Mouse (Mus musculus) intestine, embryonic 14.5 days (tissue): Measurements from ENCODE around the gene Mtmr14. TPM values are rescaled to one million over a fixed set of nuclear protein-coding genes. Genes with fewer than 3 reads are reported as not detected.
A peak's percentile ranks its signal among the peaks of the same experiment; 100 is the strongest.

ENCODE experiments used
- ATAC-seq: fragments of 200-750 bp; cut with Nextera tagmentation; replicated peaks from 2 replicates; pipeline ENCODE4 v1.8.0; 2017; ENCODE audit warnings: low read depth, moderate number of reproducible peaks, moderate TSS enrichment, moderate library complexity; ENCODE audit not compliant: low FRiP score, low TSS enrichment
- DNase-seq: peaks from one replicate; pipeline ENCODE4 v3.0.0-alpha.2; 2018; ENCODE audit warnings: low spot score
- H3K27ac ChIP-seq: fragments of 300-500 bp; sonication (generic); 2 replicates; pipeline ENCODE4 v1.5.1; 2014; ENCODE audit warnings: low read depth, mild to moderate bottlenecking, control low read depth
- H3K27me3 ChIP-seq: fragments of 300-500 bp; sonication (generic); replicated peaks from 2 replicates; pipeline ENCODE4 v1.6.1; 2014; ENCODE audit warnings: low read length, control low read depth; ENCODE audit not compliant: control insufficient read depth, insufficient read depth
- H3K36me3 ChIP-seq: fragments of 300-500 bp; sonication (generic); 2 replicates; pipeline ENCODE4 v1.6.1; 2014; ENCODE audit warnings: low read length, control low read depth; ENCODE audit not compliant: control insufficient read depth, insufficient read depth
- H3K4me1 ChIP-seq: fragments of 300-500 bp; sonication (generic); replicated peaks from 2 replicates; pipeline ENCODE4 v1.6.1; 2014; ENCODE audit warnings: low read length, control low read depth, mixed read lengths; ENCODE audit not compliant: control insufficient read depth, insufficient read depth
- H3K4me2 ChIP-seq: fragments of 300-500 bp; sonication (generic); 2 replicates; pipeline ENCODE4 v1.6.1; 2014; ENCODE audit warnings: low read length
- H3K4me3 ChIP-seq: fragments of 300-500 bp; sonication (generic); 2 replicates; pipeline ENCODE4 v1.5.1; 2014; ENCODE audit warnings: low read depth, low read length, control low read depth, mixed read lengths
- H3K9ac ChIP-seq: fragments of 300-500 bp; sonication (generic); 2 replicates; pipeline ENCODE4 v1.6.1; 2014; ENCODE audit warnings: mild to moderate bottlenecking, low read length
- H3K9me3 ChIP-seq: fragments of 300-500 bp; sonication (generic); 2 replicates; pipeline ENCODE4 v1.6.1; 2016; ENCODE audit warnings: low read length, control low read depth; ENCODE audit not compliant: control insufficient read depth
- WGBS: fragments of 180-500 bp; shearing (Covaris S2); extraction: QIAGEN DNeasy Blood & Tissue Kit; methylation state at CpG from one replicate; pipeline ENCODE4 v1.1.7; 2014; 5-methylcytosine and 5-hydroxymethylcytosine counted together
- polyA plus RNA-seq: library from polyadenylated mRNA; unstranded; fragments of >200 nt; fragmentation: Nextera tagmentation; extraction: Ambion mirVana; gene quantifications from 2 replicates; pipeline ENCODE4 v1.2.1, GENCODE M21; 2014

Mtmr14 gene
- polyA plus RNA-seq, 1 experiment from 2014 or later: 40.8 TPM

DNA sequence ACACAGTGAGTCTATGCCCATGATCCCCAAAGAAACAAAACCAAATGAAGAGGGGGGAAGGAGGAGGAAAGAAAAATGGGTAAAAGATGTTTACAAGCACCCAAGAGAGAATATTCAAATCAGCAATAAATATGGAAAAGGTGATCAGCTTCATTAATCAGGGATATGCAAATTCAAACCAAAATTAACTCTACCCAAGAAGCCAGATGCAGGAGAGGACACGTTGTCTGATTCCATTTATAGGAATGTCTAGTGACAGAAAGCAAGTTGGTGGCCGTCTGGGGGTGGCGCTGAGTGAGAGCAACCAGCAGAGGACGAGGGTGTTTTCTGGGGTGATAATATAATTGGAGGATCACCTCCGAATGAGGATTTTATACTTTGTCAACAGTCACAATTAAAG, 2.5 kb upstream of the Mtmr14 start:
- no peak overlapping the region for H3K27ac ChIP-seq
- no peaks in the 10 kb centered on the region for H3K9me3 ChIP-seq
- ATAC-seq: no peak
- WGBS: 59% methylated on average over 5 of the region's 5 CpGs
- H3K4me3 ChIP-seq: no peak overlapping the region
- H3K36me3 ChIP-seq: peaks cover 4% of the 10 kb centered on the region; the same call in 1 of the 2 replicates
- no peak overlapping the region for H3K9ac ChIP-seq
- peaks cover 8% of the 10 kb centered on the region for H3K4me1 ChIP-seq
- no peak for DNase-seq
- H3K27me3 ChIP-seq: no peaks in the 10 kb centered on the region
- H3K4me2 ChIP-seq: no peak overlapping the region

DNA sequence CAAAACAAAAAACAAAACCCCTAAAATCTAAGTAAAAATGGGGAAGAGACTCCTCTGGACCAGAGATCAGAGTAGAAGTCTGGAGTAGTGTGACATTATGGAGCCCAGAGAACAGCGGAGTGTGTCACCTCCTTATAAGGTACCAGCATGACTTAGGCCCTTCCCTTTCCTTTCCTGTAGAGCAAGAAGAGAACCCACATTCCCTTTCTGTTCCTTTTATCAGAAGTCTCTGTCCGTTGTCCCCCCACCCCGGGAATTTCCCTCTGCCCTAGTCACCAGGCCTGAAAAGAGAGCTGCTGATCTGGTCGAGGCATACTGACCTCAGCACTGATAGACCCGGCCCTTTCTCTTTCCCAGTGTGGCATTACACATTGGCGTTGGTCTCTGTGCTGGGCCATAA, 799 bp downstream of the Mtmr14 start:
- Histone ChIP-seq H3K4me2 (peak overlapping the region; percentile 91), H3K4me1 (peaks cover 8% of the 10 kb centered on the region), H3K27me3 (no peaks in the 10 kb centered on the region), H3K4me3 (peak overlapping the region; percentile 93), H3K9ac (peak overlapping the region; percentile 71), H3K9me3 (no peaks in the 10 kb centered on the region), H3K27ac (no peak overlapping the region), H3K36me3 (peaks cover 26% of the 10 kb centered on the region)
- DNase-seq: no peak
- ATAC-seq: no peak
- WGBS: 27% methylated on average over 6 of the region's 6 CpGs

DNA sequence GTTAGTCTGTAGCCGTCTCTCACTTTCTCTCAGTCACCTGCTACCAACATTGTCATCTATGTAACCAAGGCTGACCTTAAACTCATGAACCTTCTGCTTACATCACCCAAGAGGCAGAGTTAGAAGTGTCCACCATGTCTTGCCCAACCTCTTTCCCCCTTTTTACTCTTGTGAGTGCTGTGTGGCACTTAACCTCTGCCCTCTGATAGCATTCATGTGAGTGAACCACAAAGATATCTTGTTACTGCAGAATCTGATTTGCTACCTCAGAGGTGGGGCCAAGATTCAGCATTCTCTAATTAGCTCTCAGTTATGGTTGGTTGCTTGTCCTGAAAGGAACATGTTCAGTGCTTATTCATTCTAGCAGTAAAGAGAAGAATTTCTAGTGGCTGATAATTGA, 5.1 kb downstream of the Mtmr14 start:
- peaks cover 35% of the 10 kb centered on the region for H3K36me3 ChIP-seq
- no peaks in the 10 kb centered on the region for H3K27me3 ChIP-seq
- peaks cover 8% of the 10 kb centered on the region for H3K4me1 ChIP-seq
- 93% methylated on average over 1 of the region's 1 CpGs for WGBS
- H3K9me3 ChIP-seq: no peaks in the 10 kb centered on the region
- no peak overlapping the region for H3K9ac ChIP-seq
- H3K27ac ChIP-seq: no peak overlapping the region
- DNase-seq (no peak), ATAC-seq (no peak)
- no peak overlapping the region for H3K4me3 ChIP-seq
- H3K4me2 ChIP-seq: no peak overlapping the region

DNA sequence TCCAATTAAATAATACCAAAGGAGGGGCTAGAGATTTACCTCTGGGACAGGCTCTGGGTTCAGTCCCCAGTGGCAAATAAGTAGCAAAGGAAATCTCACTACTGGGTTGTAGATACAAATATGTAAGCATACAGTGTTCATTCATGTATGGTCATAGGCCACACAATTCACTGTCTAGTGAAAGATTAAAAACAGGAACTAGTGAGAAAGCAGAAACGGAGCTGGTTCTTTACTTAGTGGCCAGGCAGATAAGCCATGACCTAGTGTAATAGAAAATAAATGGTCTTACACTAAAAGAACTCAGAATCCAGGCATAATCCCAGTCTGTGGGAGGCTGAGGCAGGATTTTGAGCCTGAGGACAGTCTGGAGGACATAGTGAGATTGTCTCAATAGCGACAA, 7.9 kb downstream of the Mtmr14 start:
- Histone ChIP-seq H3K27ac (no peak overlapping the region), H3K27me3 (no peaks in the 10 kb centered on the region), H3K4me1 (no peaks in the 10 kb centered on the region), H3K9me3 (no peaks in the 10 kb centered on the region), H3K9ac (no peak overlapping the region), H3K4me3 (no peak overlapping the region), H3K4me2 (no peak overlapping the region), H3K36me3 (peaks cover 35% of the 10 kb centered on the region)
- DNase-seq (no peak), ATAC-seq (no peak)
- 91% methylated on average over 2 of the region's 2 CpGs for WGBS

DNA sequence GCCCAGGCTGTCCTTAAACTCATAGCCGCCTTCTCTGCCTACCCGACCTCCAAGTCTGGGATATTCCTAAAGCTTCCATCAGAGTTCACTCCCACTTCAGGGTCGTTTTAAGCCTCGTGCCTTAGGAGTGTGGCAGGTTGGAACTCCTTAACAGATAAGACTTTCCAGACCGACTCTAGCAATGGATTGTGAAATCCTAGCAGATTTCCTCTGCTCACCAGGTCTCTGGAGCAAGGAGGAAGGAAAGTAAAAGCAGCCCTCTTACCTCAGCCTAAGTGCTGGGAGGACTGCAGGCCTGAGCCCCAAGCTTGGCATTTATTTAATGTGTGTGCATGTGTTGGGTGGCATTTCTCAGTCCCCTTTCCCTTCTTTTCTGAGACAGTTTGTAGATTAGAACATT, 13.1 kb downstream of the Mtmr14 start:
- Histone ChIP-seq H3K9me3 (no peaks in the 10 kb centered on the region), H3K27ac (no peak overlapping the region), H3K9ac (no peak overlapping the region), H3K4me1 (no peaks in the 10 kb centered on the region), H3K27me3 (no peaks in the 10 kb centered on the region), H3K4me3 (no peak overlapping the region), H3K4me2 (no peak overlapping the region), H3K36me3 (peaks cover 46% of the 10 kb centered on the region)
- ATAC-seq (no peak), DNase-seq (no peak)
- 90% methylated on average over 5 of the region's 5 CpGs for WGBS

DNA sequence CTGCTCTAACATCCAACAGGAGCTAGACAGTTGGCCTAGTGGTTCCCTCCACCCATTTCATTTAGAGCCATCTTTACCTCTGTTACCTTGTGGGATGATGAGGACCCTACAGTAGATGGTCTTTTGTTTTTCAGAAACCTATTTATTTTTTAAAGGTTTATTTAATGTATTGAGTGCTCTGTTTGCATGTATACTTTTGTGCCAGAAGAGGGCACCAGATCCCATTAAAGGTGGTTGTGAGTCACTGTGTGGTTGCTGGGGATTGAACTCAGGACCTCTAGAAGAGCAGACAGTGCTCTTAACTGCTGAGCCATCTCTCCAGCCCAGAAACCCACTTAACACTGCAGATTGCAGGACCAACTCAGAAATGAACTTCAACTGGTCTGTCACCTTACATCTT, 14.3 kb downstream of the Mtmr14 start:
- DNase-seq: no peak
- H3K27me3 ChIP-seq: no peaks in the 10 kb centered on the region
- no peak overlapping the region for H3K4me2 ChIP-seq
- no peak for ATAC-seq
- no peak overlapping the region for H3K9ac ChIP-seq
- no peaks in the 10 kb centered on the region for H3K9me3 ChIP-seq
- peaks cover 57% of the 10 kb centered on the region for H3K36me3 ChIP-seq
- H3K4me1 ChIP-seq: no peaks in the 10 kb centered on the region
- no peak overlapping the region for H3K27ac ChIP-seq
- H3K4me3 ChIP-seq: no peak overlapping the region

DNA sequence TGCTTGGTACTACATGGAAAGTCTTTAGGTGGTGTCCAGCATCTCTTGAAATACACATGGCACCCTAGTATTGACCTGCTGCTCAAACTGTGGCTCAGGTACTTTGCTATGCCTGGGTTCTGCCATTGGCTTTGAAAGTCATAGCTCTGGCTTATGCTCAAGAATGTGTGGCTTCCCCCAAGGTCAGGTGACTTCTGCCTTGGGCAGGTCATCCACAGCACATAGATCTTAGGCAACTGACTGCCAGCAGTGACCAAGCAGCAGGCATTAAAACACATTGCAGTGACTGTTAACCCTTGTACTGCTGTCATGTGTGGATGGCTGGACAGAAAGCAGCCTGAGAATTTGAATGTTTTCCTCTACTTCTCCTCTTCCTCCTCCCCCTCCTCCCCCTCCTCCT, 17.3 kb downstream of the Mtmr14 start:
- H3K9me3 ChIP-seq: no peaks in the 10 kb centered on the region
- no peak overlapping the region for H3K4me3 ChIP-seq
- no peak for DNase-seq
- no peak overlapping the region for H3K9ac ChIP-seq
- no peak for ATAC-seq
- H3K36me3 ChIP-seq: peaks cover 78% of the 10 kb centered on the region
- no peak overlapping the region for H3K27ac ChIP-seq
- no peaks in the 10 kb centered on the region for H3K27me3 ChIP-seq
- no peak overlapping the region for H3K4me2 ChIP-seq
- no peaks in the 10 kb centered on the region for H3K4me1 ChIP-seq

DNA sequence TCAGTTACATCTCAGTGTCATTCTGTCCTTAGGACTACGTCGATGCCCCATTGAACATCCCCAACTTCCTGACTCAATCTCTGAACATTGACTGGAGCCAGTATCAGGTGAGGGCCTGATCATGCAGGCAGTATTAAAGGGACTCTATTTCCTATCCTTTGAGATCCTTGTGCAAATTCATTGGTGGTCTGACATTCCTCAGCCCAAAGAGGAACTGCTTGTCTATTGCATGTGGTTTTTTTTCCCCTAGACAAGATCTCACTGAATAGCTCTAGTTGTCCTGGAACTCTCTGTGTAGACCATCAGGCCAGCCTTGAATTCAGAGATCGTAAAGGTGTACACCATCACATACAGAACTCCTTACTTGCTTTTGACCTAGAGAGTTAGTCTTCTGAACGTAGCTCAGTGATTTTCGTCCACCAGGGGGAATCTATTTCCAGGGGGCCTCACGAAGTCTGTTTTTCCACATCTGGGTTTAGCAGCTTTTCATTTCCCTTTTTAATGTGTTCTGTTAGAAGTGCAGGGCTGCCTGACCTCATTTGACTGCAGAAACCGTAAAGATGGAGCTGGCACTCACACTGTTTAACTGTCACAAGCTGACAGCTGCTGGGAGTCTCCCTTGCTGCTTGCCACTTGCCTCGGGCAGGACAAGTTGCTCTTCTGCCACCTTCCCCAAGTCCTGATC, 23.7 kb downstream of the Mtmr14 start:
- WGBS: 83% methylated on average over 8 of the region's 8 CpGs
- Histone ChIP-seq H3K36me3 (peaks cover 83% of the 10 kb centered on the region), H3K4me3 (no peak overlapping the region), H3K9me3 (no peaks in the 10 kb centered on the region), H3K4me1 (no peaks in the 10 kb centered on the region), H3K27me3 (no peaks in the 10 kb centered on the region), H3K4me2 (no peak overlapping the region), H3K27ac (no peak overlapping the region), H3K9ac (no peak overlapping the region)
- DNase-seq: no peak
- ATAC-seq: no peak

DNA sequence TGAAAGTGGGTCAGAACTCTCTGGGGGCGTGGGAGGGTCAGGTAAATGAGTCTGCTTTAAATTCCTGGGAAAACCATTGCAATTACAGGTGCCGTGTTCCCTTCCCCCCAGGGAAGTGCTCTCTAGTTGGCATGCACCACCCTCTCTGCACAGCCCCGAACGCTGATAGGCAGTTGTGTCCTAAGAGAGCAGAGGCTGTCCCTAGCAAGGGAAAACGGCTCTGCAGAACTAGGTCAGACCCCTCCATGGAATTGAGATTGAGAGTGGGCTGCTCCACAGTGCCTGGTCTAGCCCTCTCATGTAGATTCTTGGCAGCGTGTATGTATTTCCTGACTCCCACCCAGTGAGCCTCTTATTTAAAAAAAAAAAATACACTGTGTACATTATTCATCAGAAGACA, 25.9 kb downstream of the Mtmr14 start:
- no peak overlapping the region for H3K27ac ChIP-seq
- 91% methylated on average over 6 of the region's 6 CpGs for WGBS
- ATAC-seq (no peak), DNase-seq (no peak)
- no peak overlapping the region for H3K9ac ChIP-seq
- no peaks in the 10 kb centered on the region for H3K27me3 ChIP-seq
- no peak overlapping the region for H3K4me3 ChIP-seq
- peaks cover 90% of the 10 kb centered on the region for H3K36me3 ChIP-seq
- H3K9me3 ChIP-seq: no peaks in the 10 kb centered on the region
- H3K4me1 ChIP-seq: no peaks in the 10 kb centered on the region
- H3K4me2 ChIP-seq: no peak overlapping the region
